Comparison of ENCODE assay signal across 8 mouse cellular contexts in the genomic region with DNA sequence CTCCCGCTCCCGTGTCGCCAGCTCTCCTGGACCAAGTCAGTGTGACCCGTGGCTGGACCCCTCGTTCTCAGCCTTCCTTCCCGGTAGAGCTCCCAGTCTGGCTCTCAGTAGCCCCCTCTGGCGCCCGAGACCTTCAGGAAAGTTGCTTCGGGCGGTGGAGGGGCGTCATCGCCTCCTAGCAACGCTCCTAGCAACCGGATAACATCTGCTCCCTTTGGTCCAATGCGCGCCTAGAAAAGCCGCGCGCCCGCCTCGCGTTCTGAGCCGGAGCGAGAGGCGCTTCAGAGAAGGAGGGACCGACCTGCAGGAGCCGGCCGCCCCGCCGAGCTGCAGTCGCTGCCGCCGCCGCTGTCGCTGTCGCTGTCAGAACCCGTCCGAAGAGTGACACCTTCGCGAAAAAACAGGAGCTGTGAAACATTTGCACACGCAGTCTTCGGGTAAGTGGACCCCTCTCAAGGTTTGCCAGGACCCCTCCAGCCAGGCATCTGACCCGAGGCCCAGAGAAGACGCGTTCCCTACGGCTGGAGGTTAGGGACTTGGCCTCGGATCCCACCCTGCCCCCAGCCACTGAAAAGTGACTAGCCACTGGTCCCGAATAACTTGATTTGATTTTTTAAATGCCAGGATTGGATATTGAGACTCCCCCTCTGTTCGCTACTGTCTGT. TPM values are rescaled to one million over a fixed set of nuclear protein-coding genes. Genes with fewer than 3 reads are reported as not detected.
DNase-seq lines count a peak whose midpoint lies in the region; ATAC-seq lines count a peak whose summit lies in the region.

No protein-coding gene starts in this region.

- peak; percentile 4 for DNase-seq in 3134 (ENCODE audit: extremely low read depth, insufficient read length, low spot score)
- DNase-seq in cerebellum, adult 9-11 months: peak; percentile 67
- DNase-seq in frontal cortex, adult 2 months (ENCODE audit: extremely low spot score in 1 of 2, low spot score in 1 of 2): peak; percentile 93 to 99
- DNase-seq in layer of hippocampus, adult 8-10 months (ENCODE audit: low spot score in 2 of 2): peak; percentile 92 to 94
- DNase-seq in lung, adult 18-20 months: peak; percentile 5 to 17
- peak; percentile 72 for DNase-seq in ovary, postnatal 10 days (ENCODE audit: low spot score)
- peak; percentile 50 for DNase-seq in thymus, postnatal 4 days

- ATAC-seq in hematopoietic stem cell, adult 5-6 weeks (replicated peaks in 1 of 2; ENCODE audit: insufficient read depth in 1 of 2, low FRiP score in 2 of 2, low TSS enrichment in 1 of 2, low read depth in 1 of 2, poor library complexity in 2 of 2, severe bottlenecking in 2 of 2): peak; percentile 35 to 74

RNA-seq across cellular contexts. Expression of a gene that starts 32.0 kb away (rescaled TPM):
- polyA plus RNA-seq in frontal cortex, adult 2 months (2012; rRNA removed): not detected in 2 replicates
- total RNA-seq in hematopoietic stem cell, adult 5-6 weeks (2017): not detected in 2 replicates
- not detected for total RNA-seq in layer of hippocampus, adult 8-10 months (2022)

Comparison
In these comparisons a context has a peak if more than half of its experiments do, and no peak if none do; other contexts are left out.
1. Peak in every context shown above with its lines: DNase-seq and ATAC-seq.
2. DNase-seq: peak in every context shown above with its lines; median percentile 96 in frontal cortex, adult 2 months; 93 in layer of hippocampus, adult 8-10 months; 72 in ovary, postnatal 10 days; 67 in cerebellum, adult 9-11 months; 50 in thymus, postnatal 4 days; 11 in lung, adult 18-20 months; 4 in 3134.